In the genomic region with DNA sequence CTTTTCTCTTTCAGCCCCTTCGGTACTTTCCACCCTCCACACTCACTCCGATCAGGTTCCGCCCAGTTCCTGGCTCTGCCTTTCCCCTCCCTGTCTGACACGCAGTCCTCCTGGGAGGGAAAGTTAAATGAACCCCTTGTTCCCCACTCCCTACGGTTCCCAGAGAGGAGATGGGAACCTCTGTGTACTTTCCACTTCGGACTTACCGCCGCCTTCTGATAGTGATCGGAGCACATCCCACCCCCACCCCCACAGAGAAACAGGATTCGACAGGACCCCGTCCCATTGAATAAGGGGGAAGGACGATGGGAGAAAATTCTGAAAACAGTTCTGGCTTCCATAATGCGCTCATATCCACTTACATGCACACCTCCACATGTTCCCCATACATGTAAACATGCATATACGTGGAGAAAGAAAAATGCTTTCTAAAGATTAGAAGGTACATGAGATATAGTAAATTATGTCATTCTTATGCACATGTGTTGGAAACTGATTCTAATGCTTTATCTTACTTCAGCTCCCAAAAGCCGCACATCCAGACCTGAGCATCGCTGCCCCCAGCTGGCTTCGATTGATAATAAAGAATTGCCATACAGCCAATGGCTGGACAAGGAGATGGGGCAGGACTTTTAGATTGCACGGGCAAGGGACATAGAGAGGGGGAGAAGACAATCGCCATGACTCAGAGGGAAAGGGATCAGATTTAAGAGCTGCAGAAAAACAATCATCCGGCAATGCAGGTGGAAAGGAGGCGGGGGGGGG, we compare ENCODE assay signal across 8 mouse cellular contexts. TPM values are rescaled to one million over a fixed set of nuclear protein-coding genes. Genes with fewer than 3 reads are reported as not detected.
A peak's percentile ranks its signal among the peaks of the same experiment; 100 is the strongest.
DNase-seq lines count a peak whose midpoint lies in the region; ATAC-seq and TF ChIP-seq lines count a peak whose summit lies in the region.

No protein-coding gene starts in this region.

- H3K36me3 ChIP-seq in CH12.LX (replicated peaks in 1 of 2; ENCODE audit: control insufficient read depth in 1 of 2, insufficient read depth in 1 of 2, low read length in 1 of 2): no peaks in the 10 kb centered on the region
- no peaks in the 10 kb centered on the region for H3K36me3 ChIP-seq in heart, embryonic 16.5 days (ENCODE audit: control insufficient read depth, insufficient read depth)
- H3K36me3 ChIP-seq in limb, embryonic 12.5 days: no peaks in the 10 kb centered on the region
- H3K36me3 ChIP-seq in neural tube, embryonic 12.5 days: no peaks in the 10 kb centered on the region

- TF ChIP-seq RAD21 in CH12.LX (IDR thresholded peaks at IDR 0.05; ENCODE audit: low read depth, low read length): no peak

- in situ Hi-C loops in CH12.LX (cut with MboI; ENCODE audit: low pct_ligation_motif_present, low pct_unique_long_range_greater_than_20kb, low sequenced_read_pairs): no loop called here

- 1% methylated on average over 19 of the region's 21 CpGs for WGBS in heart, embryonic 16.5 days
- WGBS in limb, embryonic 12.5 days: 1% methylated on average over 19 of the region's 21 CpGs
- WGBS in neural tube, embryonic 12.5 days: under 1% methylated on average over 19 of the region's 21 CpGs

- no peaks in the 10 kb centered on the region for H3K79me2 ChIP-seq in CH12.LX (replicated peaks; ENCODE audit: control insufficient read depth, extremely low read depth, insufficient read depth, poor library complexity, severe bottlenecking)

- no peaks in the 10 kb centered on the region for H3K27me3 ChIP-seq in CH12.LX (replicated peaks)
- H3K27me3 ChIP-seq in heart, embryonic 16.5 days (ENCODE audit: control insufficient read depth, insufficient read depth, low read length): no peaks in the 10 kb centered on the region
- H3K27me3 ChIP-seq in limb, embryonic 12.5 days: peaks cover 15% of the 10 kb centered on the region
- no peaks in the 10 kb centered on the region for H3K27me3 ChIP-seq in neural tube, embryonic 12.5 days (replicated peaks)

- H3K4me3 ChIP-seq in CH12.LX (replicated peaks in 1 of 3; ENCODE audit: low read depth in 2 of 3, low read length in 2 of 3, poor library complexity in 1 of 3): no peak overlapping the region
- H3K4me3 ChIP-seq in heart, embryonic 16.5 days (ENCODE audit: low read length): peak overlapping the region; percentile 51
- peak overlapping the region; percentile 40 for H3K4me3 ChIP-seq in limb, embryonic 12.5 days (replicated peaks)
- peak overlapping the region; percentile 39 for H3K4me3 ChIP-seq in neural tube, embryonic 12.5 days

- H3K4me1 ChIP-seq in CH12.LX (ENCODE audit: control insufficient read depth in 1 of 2, insufficient read depth in 2 of 2): no peaks in the 10 kb centered on the region; a peak in 1 of 4 replicates
- H3K4me1 ChIP-seq in heart, embryonic 16.5 days (ENCODE audit: control insufficient read depth, insufficient read depth, low read length): peaks cover 3% of the 10 kb centered on the region; the same call in 1 of the 2 replicates
- peaks cover 5% of the 10 kb centered on the region; the same call in 1 of the 2 replicates for H3K4me1 ChIP-seq in limb, embryonic 12.5 days (replicated peaks)
- 0 out of 2 replicates have a peak, but pooled peaks cover 5% of the 10 kb centered on the region for H3K4me1 ChIP-seq in neural tube, embryonic 12.5 days

- no peak for TF ChIP-seq POLR2A in CH12.LX (IDR thresholded peaks at IDR 0.05; ENCODE audit: low read depth, low read length)

- H3K4me2 ChIP-seq in CH12.LX (ENCODE audit: insufficient read depth, low read depth, poor library complexity, severe bottlenecking): peak overlapping the region; percentile 98
- H3K4me2 ChIP-seq in heart, embryonic 16.5 days (ENCODE audit: low read depth, low read length): peak overlapping the region; percentile 67
- peak overlapping the region; percentile 71 for H3K4me2 ChIP-seq in limb, embryonic 12.5 days
- peak overlapping the region; percentile 80 for H3K4me2 ChIP-seq in neural tube, embryonic 12.5 days (replicated peaks)

- dilution Hi-C loops in CH12.LX (cut with MboI; ENCODE audit: extremely low pct_ligation_motif_present, extremely low pct_unique_long_range_greater_than_20kb, low sequenced_read_pairs): no loop called here

- ATAC-seq in heart, embryonic 16.5 days (replicated peaks; ENCODE audit: extremely low read depth, insufficient read depth, low FRiP score): peak; percentile 66
- ATAC-seq in limb, embryonic 12.5 days (ENCODE audit: insufficient number of reproducible peaks, insufficient read depth, low FRiP score, low TSS enrichment, low read depth): peak; percentile 69; the same call in 1 of the 2 replicates
- ATAC-seq in neural tube, embryonic 12.5 days (ENCODE audit: low FRiP score, low read depth): peak; percentile 84

- no peak for TF ChIP-seq EP300 in CH12.LX (IDR thresholded peaks at IDR 0.05; ENCODE audit: low read length)

- H3K27ac ChIP-seq in CH12.LX (ENCODE audit: insufficient read depth, low read depth): no peak overlapping the region
- H3K27ac ChIP-seq in heart, embryonic 16.5 days (ENCODE audit: low read length): no peak overlapping the region
- H3K27ac ChIP-seq in limb, embryonic 12.5 days: no peak overlapping the region
- no peak overlapping the region for H3K27ac ChIP-seq in neural tube, embryonic 12.5 days

- TF ChIP-seq CTCF in CH12.LX (conservative IDR thresholded peaks at IDR 0.05 in 1 of 2, IDR thresholded peaks at IDR 0.05 in 1 of 2; ENCODE audit: low read depth in 2 of 2, low read length in 2 of 2): no peak

- DNase-seq in cerebellum, adult 9-10 months: peak; percentile 4
- no peak for DNase-seq in cerebellum, adult 11 months
- peak; percentile 15 for DNase-seq in CH12.LX (ENCODE audit: extremely low read depth)
- peak; percentile 8 to 19 for DNase-seq in cerebellum, postnatal 25 days
- no peak for DNase-seq in urinary bladder, postnatal 36 days (ENCODE audit: low spot score in 2 of 2)

- no peak overlapping the region for H3K9ac ChIP-seq in CH12.LX (ENCODE audit: insufficient read depth, low read depth)
- peak overlapping the region; percentile 63 for H3K9ac ChIP-seq in heart, embryonic 16.5 days (ENCODE audit: low read length)
- H3K9ac ChIP-seq in limb, embryonic 12.5 days (replicated peaks): peak overlapping the region; percentile 50; the same call in 1 of the 2 replicates
- H3K9ac ChIP-seq in neural tube, embryonic 12.5 days: peak overlapping the region; percentile 48

- no peaks in the 10 kb centered on the region for H3K9me3 ChIP-seq in CH12.LX (replicated peaks; ENCODE audit: low read length)
- H3K9me3 ChIP-seq in heart, embryonic 16.5 days (replicated peaks; ENCODE audit: control insufficient read depth, low read length): no peaks in the 10 kb centered on the region
- no peaks in the 10 kb centered on the region for H3K9me3 ChIP-seq in limb, embryonic 12.5 days
- no peaks in the 10 kb centered on the region for H3K9me3 ChIP-seq in neural tube, embryonic 12.5 days

TF ChIP-seq in CH12.LX, 34 proteins besides CTCF, POLR2A, EP300 and RAD21:
- TF ChIP-seq NELFE (IDR thresholded peaks at IDR 0.05; ENCODE audit: low read depth, low read length) (no peak), E2F4 (IDR thresholded peaks at IDR 0.05; ENCODE audit: insufficient replicate concordance, low read depth, low read length) (no peak), SMC3 (IDR thresholded peaks at IDR 0.05; ENCODE audit: low read depth, low read length) (no peak), TCF12 (IDR thresholded peaks at IDR 0.05; ENCODE audit: low read depth, low read length) (no peak), JUN (IDR thresholded peaks at IDR 0.05; ENCODE audit: insufficient read depth, low read depth, low read length) (no peak), USF1 (IDR thresholded peaks at IDR 0.05; ENCODE audit: low read depth, low read length) (no peak), BHLHE40 (IDR thresholded peaks at IDR 0.05; ENCODE audit: low read depth, low read length) (no peak), MAFK (IDR thresholded peaks at IDR 0.05; ENCODE audit: insufficient replicate concordance, low read length) (no peak), MAZ (IDR thresholded peaks at IDR 0.05; ENCODE audit: low read depth, low read length) (no peak), CHD2 (IDR thresholded peaks at IDR 0.05; ENCODE audit: low read length) (no peak), MEF2A (IDR thresholded peaks at IDR 0.05; ENCODE audit: borderline replicate concordance, low read depth, low read length) (no peak), MAX (IDR thresholded peaks at IDR 0.05; ENCODE audit: low read length) (no peak), ZC3H11A (IDR thresholded peaks at IDR 0.05; ENCODE audit: low read depth, low read length) (no peak), CHD1 (IDR thresholded peaks at IDR 0.05; ENCODE audit: low read depth, low read length) (no peak), ZNF384 (IDR thresholded peaks at IDR 0.05; ENCODE audit: low read depth, low read length) (no peak), ZMIZ1 (IDR thresholded peaks at IDR 0.05; ENCODE audit: low read depth, low read length) (no peak), UBTF (IDR thresholded peaks at IDR 0.05; ENCODE audit: low read depth, low read length) (no peak), RCOR1 (conservative IDR thresholded peaks at IDR 0.05; ENCODE audit: low read depth, low read length) (no peak), NRF1 (IDR thresholded peaks at IDR 0.05; ENCODE audit: low read depth, low read length) (no peak), JUND (conservative IDR thresholded peaks at IDR 0.05; ENCODE audit: low read depth, low read length) (no peak)

RNA-seq across cellular contexts. Expression of a gene that starts 26.5 kb away (rescaled TPM):
- total RNA-seq in CH12.LX (2012; rRNA removed) (not detected in 2 replicates), CH12.LX (2014; rRNA removed) (not detected in 2 replicates)
- not detected in 2 replicates for polyA plus RNA-seq in CH12.LX (2012; ENCODE audit: insufficient read length, low read depth)
- not detected in 2 replicates for polyA plus RNA-seq in heart, embryonic 16.5 days (2015; fragmentation: Nextera tagmentation; extraction: Ambion mirVana)
- polyA plus RNA-seq in limb, embryonic 12.5 days (2016; fragmentation: Nextera tagmentation; extraction: Ambion mirVana): not detected in 2 replicates
- polyA plus RNA-seq in neural tube, embryonic 12.5 days (2016; fragmentation: Nextera tagmentation; extraction: Ambion mirVana): not detected in 2 replicates

RNA-seq across cellular contexts. Expression of a gene that starts 59.4 kb away (rescaled TPM):
- total RNA-seq in CH12.LX (2012; rRNA removed) (0.42 and 0.55 TPM in 2 replicates), CH12.LX (2014; rRNA removed) (not detected in 2 replicates)
- 0.64 and 0.79 TPM in 2 replicates for polyA plus RNA-seq in CH12.LX (2012; ENCODE audit: insufficient read length, low read depth)
- 2.5 and 3.2 TPM in 2 replicates for polyA plus RNA-seq in heart, embryonic 16.5 days (2015; fragmentation: Nextera tagmentation; extraction: Ambion mirVana)
- 7.2 and 7.8 TPM in 2 replicates for polyA plus RNA-seq in limb, embryonic 12.5 days (2016; fragmentation: Nextera tagmentation; extraction: Ambion mirVana)
- polyA plus RNA-seq in neural tube, embryonic 12.5 days (2016; fragmentation: Nextera tagmentation; extraction: Ambion mirVana): 15.8 and 16.2 TPM in 2 replicates

Comparison
In these comparisons a context has a peak if more than half of its experiments do, and no peak if none do; other contexts are left out.
1. DNase-seq: peak in cerebellum, adult 9-10 months (single experiment), CH12.LX (single experiment) and cerebellum, postnatal 25 days (2 of 2); none in cerebellum, adult 11 months (single experiment) and urinary bladder, postnatal 36 days (0 of 2).
2. H3K4me3 ChIP-seq: peak in heart, embryonic 16.5 days (single experiment), limb, embryonic 12.5 days (single experiment) and neural tube, embryonic 12.5 days (single experiment); none in CH12.LX (0 of 3).
3. Peak in every context shown above with its lines, with median percentiles within 50 percentile points of each other: H3K4me2 ChIP-seq and ATAC-seq.